Mouse (Mus musculus) liver, embryonic 15.5 days (tissue): ENCODE measurements around the gene Ccr7. TPM values are rescaled to one million over a fixed set of nuclear protein-coding genes. Genes with fewer than 3 reads are reported as not detected.

Experiments used
- ATAC-seq: fragments of 200-750 bp; cut with Nextera tagmentation; 2 replicates; pipeline ENCODE4 v1.8.0; 2017; ENCODE audit warnings: moderate number of reproducible peaks, mild to moderate bottlenecking, moderate library complexity; ENCODE audit not compliant: insufficient read depth
- H3K27ac ChIP-seq: fragments of 300-500 bp; sonication (generic); replicated peaks from 2 replicates; pipeline ENCODE4 v1.5.1; 2015; ENCODE audit warnings: mild to moderate bottlenecking, inconsistent platforms
- H3K27me3 ChIP-seq: fragments of 300-500 bp; sonication (generic); 2 replicates; pipeline ENCODE4 v1.6.1; 2015; ENCODE audit warnings: mild to moderate bottlenecking, inconsistent platforms
- H3K36me3 ChIP-seq: fragments of 300-500 bp; sonication (generic); replicated peaks from 2 replicates; pipeline ENCODE4 v1.6.1; 2015; ENCODE audit warnings: moderate library complexity, mild to moderate bottlenecking, inconsistent platforms
- H3K4me1 ChIP-seq: fragments of 300-500 bp; sonication (generic); replicated peaks from 2 replicates; pipeline ENCODE4 v1.6.1; 2015; ENCODE audit warnings: inconsistent platforms
- H3K4me2 ChIP-seq: fragments of 300-500 bp; sonication (generic); 2 replicates; pipeline ENCODE4 v1.6.1; 2015; ENCODE audit warnings: moderate library complexity, mild to moderate bottlenecking, inconsistent platforms
- H3K4me3 ChIP-seq: fragments of 300-500 bp; sonication (generic); replicated peaks from 2 replicates; pipeline ENCODE4 v1.5.1; 2015; ENCODE audit warnings: mild to moderate bottlenecking, inconsistent platforms
- H3K9ac ChIP-seq: fragments of 300-500 bp; sonication (generic); 2 replicates; pipeline ENCODE4 v1.6.1; 2015; ENCODE audit warnings: moderate library complexity, mild to moderate bottlenecking, inconsistent platforms
- H3K9me3 ChIP-seq: fragments of 300-500 bp; sonication (generic); replicated peaks from 2 replicates; pipeline ENCODE4 v1.6.1; 2016; ENCODE audit warnings: inconsistent platforms
- WGBS: fragments of 180-500 bp; shearing (Covaris S2); methylation state at CpG from one replicate; pipeline ENCODE4 v1.1.7; 2015; ENCODE audit warnings: mixed read lengths; ENCODE audit not compliant: insufficient replicate concordance; 5-methylcytosine and 5-hydroxymethylcytosine counted together
- polyA plus RNA-seq: library from polyadenylated mRNA; unstranded; fragments of >200 nt; fragmentation: Nextera tagmentation; extraction: Ambion mirVana; gene quantifications from 2 replicates; pipeline ENCODE4 v1.2.1, GENCODE M21; 2015

The Ccr7 gene
- polyA plus RNA-seq, 1 experiment from 2014 or later, result 0.31 TPM

DNA sequence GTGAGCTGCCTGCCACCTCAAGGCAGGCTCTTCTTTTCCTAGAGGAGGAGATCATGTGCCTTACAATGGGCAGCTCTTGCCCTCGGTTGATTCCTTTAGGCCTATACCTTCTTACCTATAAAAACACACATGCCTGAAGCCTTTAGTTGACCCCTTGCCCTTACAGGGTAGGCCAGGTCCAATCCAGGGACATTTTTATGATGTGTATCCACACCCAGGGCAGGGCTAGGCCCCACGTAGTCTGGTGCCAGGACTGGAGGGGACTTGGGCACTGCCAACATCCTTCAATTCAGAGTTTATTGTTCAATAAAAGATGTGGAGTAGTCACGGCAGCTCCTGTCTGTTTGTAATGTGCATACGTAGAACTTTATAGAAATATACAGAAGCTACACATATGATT, 58.5 kb downstream of the Ccr7 start:
- H3K36me3 ChIP-seq, result no peaks in the 10 kb centered on the region
- no peak overlapping the region for H3K27ac ChIP-seq
- H3K4me3 ChIP-seq, result no peak overlapping the region
- no peaks in the 10 kb centered on the region for H3K27me3 ChIP-seq
- no peak overlapping the region for H3K9ac ChIP-seq
- H3K4me2 ChIP-seq, result no peak overlapping the region
- H3K9me3 ChIP-seq, result no peaks in the 10 kb centered on the region
- no peak for ATAC-seq
- no peaks in the 10 kb centered on the region; the same call in 1 of the 2 replicates for H3K4me1 ChIP-seq
- WGBS, result 75% methylated on average over 4 of the region's 4 CpGs

DNA sequence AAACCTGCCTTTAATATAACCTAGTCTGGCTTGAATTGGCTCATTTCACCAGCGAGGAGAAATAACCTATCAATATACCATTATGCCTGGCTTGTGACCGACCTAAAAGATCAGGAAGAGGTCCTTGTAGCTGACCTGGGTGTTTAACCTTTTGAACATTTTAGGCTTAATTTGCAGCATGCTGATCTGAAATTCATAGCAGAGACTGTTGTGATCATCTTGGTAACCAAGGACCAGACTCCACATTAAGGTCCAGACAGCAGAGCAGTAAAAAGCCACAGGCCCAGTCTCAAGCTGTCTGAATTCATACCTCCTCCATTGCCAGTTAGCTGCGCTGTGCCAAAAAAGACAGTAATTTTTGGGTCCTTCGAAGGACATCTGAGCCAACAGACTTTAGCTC, 59.1 kb downstream of the Ccr7 start:
- 67% methylated on average over 4 of the region's 4 CpGs for WGBS
- Histone ChIP-seq H3K9me3 (no peaks in the 10 kb centered on the region), H3K4me3 (no peak overlapping the region), H3K36me3 (no peaks in the 10 kb centered on the region), H3K27ac (no peak overlapping the region), H3K4me2 (no peak overlapping the region), H3K9ac (no peak overlapping the region), H3K4me1 (no peaks in the 10 kb centered on the region; the same call in 1 of the 2 replicates), H3K27me3 (no peaks in the 10 kb centered on the region)
- no peak for ATAC-seq

- Histone ChIP-seq H3K36me3 (no peaks in the 10 kb centered on the region), H3K9ac (no peak overlapping the region), H3K27ac (no peak overlapping the region), H3K4me2 (no peak overlapping the region), H3K4me3 (no peak overlapping the region), H3K4me1 (no peaks in the 10 kb centered on the region), H3K9me3 (no peaks in the 10 kb centered on the region), H3K27me3 (no peaks in the 10 kb centered on the region)
- WGBS, result 48% methylated on average over 2 of the region's 2 CpGs
- no peak for ATAC-seq
Measured at GRCm38 (mm10) chr11:99094911-99095676, 59.8 kb downstream of the Ccr7 start.

Other genes starting within 250 kb of the Ccr7 start
- gene Cdc6, start 247.3 kb downstream of the Ccr7 start, polyA plus RNA-seq, result 54.6 and 58.0 TPM in 2 replicates
- gene Rara, start 227.3 kb downstream of the Ccr7 start, polyA plus RNA-seq, result 4.4 and 4.5 TPM in 2 replicates
- not detected in 2 replicates for gene Gjd3, start 172.1 kb downstream of the Ccr7 start, polyA plus RNA-seq
- 182 and 184 TPM in 2 replicates for gene Top2a, start 130.9 kb downstream of the Ccr7 start, polyA plus RNA-seq
- 249 and 305 TPM in 2 replicates for gene Igfbp4, start 113.8 kb downstream of the Ccr7 start, polyA plus RNA-seq
- 0.29 and 0.46 TPM in 2 replicates for gene Tns4, start 65.8 kb downstream of the Ccr7 start, polyA plus RNA-seq
- 62.2 and 66.5 TPM in 2 replicates for gene Smarce1, start 75.9 kb upstream of the Ccr7 start, polyA plus RNA-seq
- 0.06 and 0.07 TPM in 2 replicates for gene Krt222, start 89.0 kb upstream of the Ccr7 start, polyA plus RNA-seq
- not detected in 2 replicates for gene Krt24, start 130.2 kb upstream of the Ccr7 start, polyA plus RNA-seq
- not detected in 2 replicates for gene Krt25, start 167.9 kb upstream of the Ccr7 start, polyA plus RNA-seq
- not detected in 2 replicates for gene Krt26, start 182.9 kb upstream of the Ccr7 start, polyA plus RNA-seq
- gene Krt27, start 196.0 kb upstream of the Ccr7 start, polyA plus RNA-seq, result not detected in 2 replicates
- not detected in 2 replicates for gene Krt28, start 219.8 kb upstream of the Ccr7 start, polyA plus RNA-seq
- gene Krt10, start 234.3 kb upstream of the Ccr7 start, polyA plus RNA-seq, result 2.1 and 3.1 TPM in 2 replicates